Mouse (Mus musculus) liver, adult 2 months (tissue): ENCODE results near the gene Lrrc55.

Source experiments
- CTCF ChIP-seq: fragments of 200-500 bp; IDR thresholded peaks from 2 replicates; pipeline ENCODE4 v1.5.1; 2011; ENCODE audit warnings: low read depth, low read length, control low read depth
- POLR2A ChIP-seq: fragments of 200-500 bp; IDR thresholded peaks from 2 replicates; pipeline ENCODE4 v1.6.1; 2011; ENCODE audit warnings: low read length, control low read depth; ENCODE audit not compliant: insufficient read depth; ENCODE audit errors: extremely low read depth

DNA sequence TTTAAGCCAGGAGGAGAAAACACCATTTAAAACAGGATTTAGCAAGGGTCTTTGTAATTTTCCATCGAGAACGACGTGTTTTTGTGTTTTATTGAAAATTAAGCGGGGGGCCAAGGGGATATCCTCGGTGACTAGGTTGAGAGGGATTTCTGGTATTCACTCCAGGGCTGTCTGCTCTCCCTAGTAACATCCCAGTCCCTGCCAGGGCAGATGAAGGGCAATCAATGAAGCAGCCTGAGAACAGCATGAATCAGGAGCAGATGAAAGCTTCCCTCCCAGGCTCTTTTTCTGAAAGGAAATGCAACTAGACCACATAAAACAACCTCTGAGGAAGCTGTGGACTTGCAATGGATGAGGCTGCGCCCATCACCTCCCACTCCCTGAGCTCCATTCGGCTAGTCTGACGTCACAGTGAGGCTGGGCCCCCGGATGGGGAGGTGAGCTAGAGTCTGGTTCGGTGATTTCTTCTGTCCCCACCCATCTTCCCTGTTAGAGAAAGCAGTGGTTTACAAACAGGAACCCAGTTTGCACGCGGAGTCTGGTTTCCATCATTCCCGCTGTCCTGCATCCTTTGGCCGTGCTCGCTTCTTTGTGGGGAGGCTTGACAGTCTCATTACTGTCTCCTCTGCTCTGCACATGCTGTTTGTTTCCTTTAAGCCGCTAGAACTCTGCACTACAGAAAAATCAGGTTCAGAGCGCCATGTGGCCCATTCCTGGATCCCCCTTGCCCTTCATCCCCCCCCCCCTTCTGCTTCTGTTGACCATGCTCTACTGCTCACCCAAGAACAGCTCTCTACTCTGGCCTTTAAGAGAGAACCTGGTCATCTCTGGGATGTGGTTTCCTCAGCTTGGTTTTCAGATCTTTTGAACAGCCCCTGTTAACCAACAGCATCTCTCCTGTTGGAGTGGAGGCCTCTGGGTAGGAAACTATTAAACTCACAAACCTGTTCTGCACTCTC is 27.5 kb upstream of the Lrrc55 start:
- no peak for TF ChIP-seq POLR2A
- no peak for TF ChIP-seq CTCF
